Mouse (Mus musculus): ENCODE results near the gene Rasal1.

The Rasal1 gene

DNA sequence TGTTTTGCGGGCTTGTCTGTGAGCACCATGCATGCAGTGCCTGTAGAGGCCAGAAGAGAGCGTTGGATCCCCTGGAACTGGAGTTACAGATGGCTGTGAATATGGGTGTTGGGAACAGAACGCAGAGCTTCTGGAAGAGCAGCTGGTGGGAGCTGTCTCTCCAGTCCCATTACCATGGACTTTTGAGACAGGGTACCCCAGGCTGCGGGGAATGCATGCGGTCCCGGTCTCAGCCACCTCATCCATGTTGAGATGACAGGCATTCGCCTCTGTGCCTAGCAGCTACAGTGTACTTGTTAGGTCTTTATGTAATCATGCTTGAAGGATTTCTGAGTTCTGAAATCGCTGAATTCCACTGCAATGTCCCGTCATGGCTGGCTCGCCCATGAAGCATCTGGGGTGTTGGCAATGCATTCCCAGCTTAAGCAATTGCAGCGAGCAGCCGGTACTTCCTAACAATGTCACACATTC lies 7.7 kb downstream of the Rasal1 start:
- no peak for DNase-seq (ENCODE audit: low spot score)

- DNase-seq (ENCODE audit: low spot score) = no peak
Measured at GRCm38 (mm10) chr5:120660816-120661215, 12.2 kb downstream of the Rasal1 start.

DNA sequence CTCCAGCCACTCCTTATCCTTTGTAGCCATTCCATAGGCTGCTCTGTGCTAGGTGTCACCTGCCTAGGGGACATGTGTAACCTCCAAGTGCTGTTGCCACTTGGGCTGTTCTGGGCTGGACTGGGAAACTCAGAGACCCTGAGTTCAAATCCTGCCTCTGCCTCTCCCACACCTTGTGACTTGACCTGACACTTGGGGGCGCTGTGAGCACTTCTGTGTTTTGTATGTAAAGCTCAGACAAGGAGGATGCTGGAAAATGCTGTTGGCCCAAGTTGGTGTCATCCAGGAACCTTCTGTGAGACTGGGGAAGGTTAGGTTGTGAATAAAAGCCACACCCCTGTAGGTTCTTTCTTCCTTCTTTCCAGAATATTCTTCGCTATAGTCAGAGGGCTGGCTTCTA lies 16.3 kb downstream of the Rasal1 start:
- DNase-seq (ENCODE audit: low spot score) = no peak

DNA sequence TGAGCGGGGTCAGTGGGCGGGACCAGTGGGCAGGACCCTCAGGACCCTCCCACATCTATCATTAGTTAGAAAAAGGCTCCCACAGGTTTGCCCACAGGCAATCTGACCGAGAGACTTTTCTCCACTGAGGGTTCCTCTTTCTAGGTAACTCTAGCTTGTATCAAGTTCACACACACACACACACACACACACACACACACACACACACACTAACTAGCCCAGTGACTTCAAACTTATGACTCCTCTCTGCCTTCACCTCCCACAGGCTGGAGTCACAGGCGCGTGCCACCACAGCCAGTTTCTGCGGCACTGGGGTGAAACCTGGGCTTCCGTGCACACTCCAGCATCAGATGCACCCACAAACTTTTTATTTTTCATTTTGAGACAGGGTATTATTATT lies 20.1 kb downstream of the Rasal1 start:
- no peak for DNase-seq (ENCODE audit: low spot score)

DNA sequence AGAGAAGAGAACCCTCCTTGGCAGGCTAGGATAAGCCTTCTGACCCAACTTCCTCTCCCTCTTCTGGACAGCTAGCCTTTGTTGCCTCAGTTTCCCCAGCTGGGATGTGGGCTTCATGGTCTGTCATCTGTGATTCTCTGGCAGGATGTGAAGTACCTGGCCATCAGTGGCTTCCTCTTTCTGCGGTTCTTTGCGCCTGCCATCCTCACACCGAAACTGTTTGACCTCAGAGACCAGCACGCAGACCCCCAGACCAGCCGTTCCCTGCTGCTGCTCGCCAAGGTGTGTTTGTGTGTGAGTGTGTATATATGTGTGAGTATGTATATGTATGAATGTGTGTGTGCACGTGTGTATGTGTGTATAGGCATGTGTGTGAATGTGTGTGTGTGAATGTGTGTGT lies 21.5 kb downstream of the Rasal1 start:
- DNase-seq (ENCODE audit: low spot score) = no peak

DNA sequence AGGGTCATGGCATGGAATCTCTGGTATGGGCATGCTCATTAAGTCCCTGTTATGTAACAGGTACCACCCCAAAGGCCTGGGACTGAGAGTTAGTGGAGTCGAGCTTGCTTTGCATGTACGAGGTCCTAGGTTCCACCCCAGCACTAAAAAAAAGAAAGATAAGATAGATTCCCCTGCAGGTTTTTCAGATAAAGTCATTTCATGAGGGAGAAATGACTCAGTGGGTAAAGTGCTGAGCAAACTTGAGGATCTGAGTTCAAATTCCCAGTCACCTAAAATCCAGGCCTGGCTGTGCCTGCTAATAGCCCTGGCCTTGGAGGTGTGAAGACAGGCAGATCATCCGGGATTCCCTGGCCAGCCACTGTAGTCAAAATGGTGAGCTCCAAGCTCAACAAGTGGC lies 23.3 kb downstream of the Rasal1 start:
- DNase-seq (ENCODE audit: low spot score) = no peak

DNA sequence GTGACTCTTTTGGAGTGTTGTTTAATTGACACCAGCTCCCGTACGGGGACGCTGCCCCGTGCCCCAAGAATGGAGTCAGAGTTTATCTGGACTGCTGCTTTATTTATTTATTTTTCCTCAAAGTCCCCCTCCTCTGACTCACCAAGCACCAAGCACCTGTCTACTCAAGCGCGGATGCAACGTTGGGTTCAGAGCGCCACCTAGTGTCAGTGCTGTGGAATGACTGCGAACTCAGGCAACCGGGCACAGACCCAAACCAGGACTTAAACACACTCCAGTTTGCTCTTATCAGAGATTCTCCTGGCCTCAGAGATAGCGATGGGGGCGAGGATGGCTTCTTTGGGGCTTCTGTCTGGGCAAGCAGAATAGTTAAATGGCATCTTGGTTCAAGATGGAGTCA lies 25.0 kb downstream of the Rasal1 start:
- peak; percentile 58 for DNase-seq (ENCODE audit: low spot score)

DNA sequence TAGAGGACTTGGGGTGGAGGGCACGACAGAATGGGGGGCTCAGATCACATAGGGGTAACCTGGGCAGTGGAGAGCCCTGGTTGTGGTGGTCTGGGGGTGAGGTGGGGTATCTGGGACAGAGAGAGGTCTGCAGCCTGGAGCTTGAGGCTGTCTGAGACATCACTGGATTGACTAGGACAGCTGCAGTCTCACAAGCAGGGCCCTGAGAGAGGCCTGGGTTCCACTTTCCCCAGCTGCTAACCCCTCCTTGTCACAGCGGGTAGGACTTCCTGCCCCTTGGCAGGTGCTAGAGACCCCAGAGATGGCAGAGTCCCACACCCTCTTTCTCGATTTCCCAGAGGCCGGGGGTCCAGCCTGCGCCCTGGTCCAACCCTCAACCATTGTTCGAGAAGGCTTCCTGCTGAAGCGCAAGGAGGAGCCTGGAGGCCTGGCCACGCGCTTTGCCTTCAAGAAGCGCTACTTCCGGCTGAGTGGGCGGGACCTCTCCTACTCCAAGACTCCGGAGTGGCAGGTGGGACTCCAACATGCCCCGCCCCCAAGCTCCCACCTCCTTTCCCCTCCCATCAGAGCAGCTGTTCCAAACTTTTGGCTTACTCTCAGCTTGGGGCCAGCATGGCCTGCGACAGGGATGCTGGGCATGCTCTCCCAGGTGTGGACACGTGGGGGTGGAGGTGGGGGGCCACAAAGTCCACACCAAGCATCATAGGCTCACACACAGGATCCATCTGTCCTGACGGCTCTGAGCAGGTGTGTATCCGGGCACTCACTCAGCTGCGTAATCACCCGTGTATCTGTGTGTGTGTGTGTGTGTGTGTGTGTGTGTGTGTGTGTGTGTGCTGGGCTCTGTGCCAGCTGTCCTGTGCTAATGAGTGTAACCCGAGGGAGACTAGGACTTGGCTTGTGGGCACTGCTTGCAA lies 25.9 kb downstream of the Rasal1 start:
- DNase-seq (ENCODE audit: low spot score) = no peak

DNA sequence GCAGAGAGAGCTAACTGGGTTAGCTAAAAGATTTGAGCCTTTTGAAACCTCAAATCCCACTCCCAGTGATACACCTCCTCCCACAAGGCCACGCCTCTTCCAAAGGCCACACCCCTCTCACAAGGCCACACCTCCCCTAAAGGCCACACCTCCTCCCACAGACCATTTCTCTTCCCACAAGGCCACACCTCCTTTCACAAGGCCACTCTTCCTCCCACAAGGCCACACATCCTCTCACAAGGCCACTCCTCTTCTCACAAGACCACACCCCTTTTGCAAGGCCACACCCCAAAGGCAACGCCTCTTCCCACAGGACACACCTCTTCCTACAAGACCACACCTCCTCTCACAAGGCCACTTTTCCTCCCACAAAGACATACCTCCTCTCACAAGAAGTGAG lies 28.9 kb downstream of the Rasal1 start:
- DNase-seq (ENCODE audit: low spot score) = no peak

- peak; percentile 80 for DNase-seq (ENCODE audit: low spot score)
Measured at GRCm38 (mm10) chr5:120679676-120680555, 31.3 kb downstream of the Rasal1 start.

- no peak for DNase-seq (ENCODE audit: low spot score)
Measured at GRCm38 (mm10) chr5:120680918-120681317, 32.3 kb downstream of the Rasal1 start.

- DNase-seq (ENCODE audit: low spot score) = no peak
Measured at GRCm38 (mm10) chr5:120682982-120683771, 34.6 kb downstream of the Rasal1 start.

DNA sequence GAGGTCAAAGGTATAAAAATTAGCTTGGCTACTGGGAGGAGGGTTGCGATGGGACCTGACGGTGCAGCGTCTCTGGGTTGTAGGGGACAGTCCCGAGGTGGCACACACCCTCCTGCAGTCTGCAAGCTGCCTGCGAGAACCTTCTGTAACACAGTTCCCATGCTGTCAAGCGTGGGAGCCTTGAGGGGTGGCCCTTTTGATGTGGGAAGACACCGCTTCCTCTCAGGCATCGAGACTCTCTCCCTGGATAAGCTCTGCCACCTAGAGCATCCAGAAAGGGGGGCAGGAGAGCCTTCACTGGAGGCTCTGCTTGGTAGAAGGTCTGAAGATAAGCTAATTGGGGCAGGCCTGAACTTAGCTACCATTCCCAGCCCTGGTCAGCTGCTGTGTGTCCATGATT lies 37.1 kb downstream of the Rasal1 start:
- no peak for DNase-seq (ENCODE audit: low spot score)

DNA sequence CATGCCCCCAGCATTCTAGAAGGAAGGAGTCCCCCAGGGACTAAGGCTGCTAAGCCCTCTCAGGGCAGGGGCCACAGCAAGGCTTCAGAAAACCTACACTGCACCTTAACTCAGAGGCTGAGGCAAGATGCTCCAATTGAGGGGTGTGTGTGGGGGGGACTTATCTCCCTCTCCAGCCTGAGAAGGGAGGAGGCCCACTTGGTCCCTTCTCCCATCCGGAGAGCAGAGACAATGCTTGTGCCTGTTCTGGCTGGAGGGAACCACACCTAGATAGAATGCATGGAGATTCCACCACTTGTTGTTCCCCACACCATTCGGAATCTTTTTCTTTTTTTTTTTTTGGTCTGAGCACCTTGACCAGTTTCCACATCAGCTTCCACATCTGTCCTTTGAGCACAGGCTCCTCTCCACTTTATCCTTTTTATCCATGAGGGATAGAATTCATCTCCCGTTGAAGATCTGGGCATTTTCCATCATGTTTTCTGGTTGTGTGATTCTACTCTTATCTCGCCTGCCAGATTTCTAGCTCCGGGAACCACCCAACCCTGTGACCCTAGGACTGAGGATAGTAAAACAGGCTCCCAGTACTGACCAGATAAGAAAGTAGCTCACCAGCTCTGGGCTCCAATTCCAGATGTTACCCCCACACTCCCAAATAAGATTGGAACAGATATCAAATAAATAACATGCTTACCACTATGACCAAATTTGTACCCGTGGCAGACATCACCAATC lies 38.3 kb downstream of the Rasal1 start:
- DNase-seq (ENCODE audit: low spot score) = no peak

GRCm38 (mm10) chr5:120687484-120687851 lies 38.9 kb downstream of the Rasal1 start:
- no peak for DNase-seq (ENCODE audit: low spot score)

GRCm38 (mm10) chr5:120687897-120688296 lies 39.3 kb downstream of the Rasal1 start:
- no peak for DNase-seq (ENCODE audit: low spot score)

DNA sequence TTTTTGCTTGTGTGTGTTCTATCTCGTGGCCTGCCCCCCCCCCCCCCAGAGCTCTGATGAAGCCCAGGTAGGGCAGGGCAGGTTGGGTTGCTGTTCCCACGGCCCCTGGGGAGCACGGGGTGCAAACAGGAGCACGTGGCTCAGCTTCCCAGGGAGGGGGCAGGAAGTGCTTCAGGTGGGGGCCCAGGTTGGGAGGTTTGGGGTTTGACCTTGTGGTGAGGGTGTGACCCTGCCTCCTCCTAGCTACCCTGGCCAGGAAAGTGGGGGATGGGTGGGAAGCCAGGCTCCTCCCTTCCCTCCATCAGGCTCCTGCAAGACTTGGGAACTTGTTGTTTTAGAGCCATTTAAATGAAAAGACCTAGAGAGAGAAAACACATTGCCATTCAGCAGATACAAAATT lies 39.8 kb downstream of the Rasal1 start:
- DNase-seq (ENCODE audit: low spot score) = no peak

- no peak for DNase-seq (ENCODE audit: low spot score)
Measured at GRCm38 (mm10) chr5:120690417-120690816, 41.8 kb downstream of the Rasal1 start.

DNA sequence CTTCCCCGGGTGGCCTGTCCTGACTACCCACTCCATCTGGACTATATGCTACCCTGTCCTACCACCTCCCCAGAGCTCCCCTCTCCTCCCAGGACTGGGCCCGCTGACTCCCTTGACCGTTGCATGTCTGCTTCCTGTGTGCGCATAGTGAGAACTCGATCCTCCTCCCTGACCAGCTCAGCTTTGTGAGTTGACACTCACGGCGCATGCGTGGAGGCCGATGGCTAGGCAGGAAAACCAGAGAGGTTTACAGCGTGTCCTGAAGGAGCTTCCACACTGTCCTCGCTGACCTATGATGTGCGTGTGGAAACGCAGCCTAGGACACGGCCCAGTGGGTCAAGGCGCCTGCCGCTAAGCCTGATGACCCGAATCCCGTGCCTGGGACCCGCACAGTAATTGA lies 43.4 kb downstream of the Rasal1 start:
- DNase-seq (ENCODE audit: low spot score) = no peak

- DNase-seq (ENCODE audit: low spot score) = no peak
Measured at GRCm38 (mm10) chr5:120693931-120694694, 45.5 kb downstream of the Rasal1 start.

DNA sequence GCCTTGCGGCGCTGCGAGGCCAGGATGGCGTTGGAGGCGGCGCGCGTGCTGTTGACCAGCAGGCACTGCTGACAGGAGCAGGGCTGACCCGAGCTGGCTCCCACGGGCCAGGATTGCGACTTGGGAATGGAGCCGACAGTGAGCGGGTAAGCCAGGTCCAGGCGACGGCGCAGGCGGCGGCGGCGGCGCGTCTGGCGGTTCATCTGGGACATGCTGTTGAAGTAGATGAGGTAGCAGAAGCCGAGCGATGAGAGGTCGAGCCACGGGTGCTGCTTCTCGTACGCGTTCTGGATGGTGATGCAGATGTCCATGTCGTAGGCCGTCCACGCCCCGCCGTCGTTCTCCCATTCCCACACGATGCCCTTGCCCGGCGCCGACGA lies 46.1 kb downstream of the Rasal1 start:
- DNase-seq (ENCODE audit: low spot score) = no peak

All from ovary, postnatal 14 days (tissue).